Mouse (Mus musculus): ENCODE measurements at regions not wholly inside any gene's neighbourhood (a gene's known extent, or its start where the extent isn't known, plus 50 kb on each side); places are given as distances from the start of the nearest gene placed in this dataset.

DNA sequence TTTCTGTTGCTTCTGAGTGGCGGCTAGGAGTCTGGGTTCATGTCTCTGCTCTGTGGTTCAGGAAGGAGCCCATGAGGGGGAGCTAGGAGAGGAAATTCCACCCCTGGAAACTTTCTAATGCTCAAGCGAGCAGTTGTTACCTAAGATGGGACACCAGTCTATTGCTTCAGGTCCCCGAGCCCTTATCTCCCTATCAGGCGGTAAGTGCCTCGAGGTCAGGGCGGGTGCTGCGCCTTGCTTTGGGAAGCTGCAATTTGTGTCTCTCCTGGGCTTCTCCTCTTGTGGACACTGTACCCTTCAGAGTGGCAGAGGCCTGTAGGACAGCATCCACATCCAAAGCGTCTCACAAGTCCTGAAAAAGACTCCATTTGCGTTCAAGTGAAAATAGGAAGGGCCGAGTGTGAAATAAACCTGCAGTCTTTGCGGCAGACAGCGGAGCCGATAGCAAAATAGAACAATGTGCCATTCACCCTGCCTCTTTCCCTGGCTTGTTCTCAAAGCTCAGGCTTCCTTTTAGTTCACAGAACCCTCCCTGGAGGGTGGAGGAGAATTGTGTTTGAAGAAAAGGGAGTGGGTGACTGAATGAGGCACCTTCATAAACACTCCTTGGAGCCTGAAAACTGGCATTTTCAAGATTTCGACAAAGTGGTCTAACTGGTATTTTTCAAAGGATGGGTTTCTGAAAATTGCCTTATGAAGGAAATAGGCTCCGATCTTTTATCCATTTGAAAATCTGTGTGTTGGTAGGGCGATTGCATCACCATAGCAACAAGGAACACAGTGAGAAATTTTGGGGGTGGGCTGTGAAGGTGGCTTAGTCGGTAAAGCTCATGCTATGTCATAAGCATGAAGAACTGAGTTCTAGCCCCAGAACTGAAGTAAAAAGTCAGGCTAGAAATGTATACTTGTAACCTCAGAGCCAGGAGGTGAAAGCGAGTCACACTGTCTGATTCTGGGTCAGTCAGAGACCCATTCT, 87.2 kb upstream of the Cxcr4 start:
- no peak for DNase-seq (ENCODE audit: low read depth, low spot score)

GRCm38 (mm10) chr1:128675538-128675937, 83.4 kb upstream of the Cxcr4 start:
- DNase-seq (ENCODE audit: low read depth, low spot score): no peak

DNA sequence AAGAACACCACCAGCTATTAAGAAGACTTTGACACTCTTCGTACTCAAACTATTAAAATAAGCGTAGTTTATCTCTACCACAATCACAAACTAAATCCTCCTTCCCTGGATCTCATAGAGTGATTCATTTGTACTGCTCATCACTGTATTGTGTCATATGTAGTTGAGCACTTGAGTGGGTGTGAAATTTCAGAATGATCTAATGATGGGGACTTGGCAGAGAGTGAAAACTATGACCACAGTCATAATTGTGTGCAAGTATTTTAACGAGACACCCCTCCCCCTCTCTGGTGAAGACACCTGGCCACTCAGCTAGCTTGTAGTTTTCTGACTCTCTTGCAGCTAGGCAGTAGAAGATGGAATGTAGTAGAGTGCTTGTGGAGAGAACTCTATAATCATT, 80.2 kb upstream of the Cxcr4 start:
- no peak for DNase-seq (ENCODE audit: low read depth, low spot score)

DNA sequence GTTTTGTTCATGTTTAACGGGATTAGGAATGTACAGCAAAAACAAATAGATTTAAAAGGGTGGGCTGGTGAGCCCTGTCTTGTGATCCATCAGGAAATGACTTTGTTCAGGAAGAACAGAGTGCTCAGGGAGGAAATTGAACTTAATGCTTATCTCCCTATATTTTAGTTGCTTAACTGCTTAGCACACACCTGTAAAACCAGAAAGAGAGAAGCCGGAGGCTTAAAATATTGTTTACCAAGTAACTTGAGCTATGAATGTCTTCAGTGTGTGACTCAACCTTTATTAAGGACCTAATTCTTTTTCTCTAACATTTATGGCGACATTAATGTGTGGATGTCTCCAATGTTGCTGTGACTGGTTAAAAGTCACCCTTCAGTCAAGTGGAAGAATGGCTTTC, 79.4 kb upstream of the Cxcr4 start:
- no peak for DNase-seq (ENCODE audit: low read depth, low spot score)

DNA sequence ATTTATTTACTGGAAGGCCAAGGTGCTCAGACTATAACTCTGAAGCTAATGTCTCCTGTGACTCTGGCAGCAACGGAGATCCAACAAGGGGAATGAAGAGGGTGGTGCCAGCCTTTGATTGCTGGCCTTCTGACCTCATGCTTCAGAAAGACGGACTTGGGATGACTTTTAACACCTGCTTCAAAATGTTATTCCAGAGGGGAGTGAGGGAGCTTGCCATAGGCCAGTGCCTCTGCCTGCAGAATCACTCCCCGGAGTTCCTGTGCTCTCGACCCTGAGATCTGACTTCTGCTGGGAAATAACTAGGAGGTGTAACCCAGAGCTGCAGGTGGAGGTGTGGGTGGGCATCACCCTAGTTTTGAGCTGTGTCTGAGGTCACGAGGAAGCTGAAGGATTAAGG, 78.9 kb upstream of the Cxcr4 start:
- no peak for DNase-seq (ENCODE audit: low read depth, low spot score)

DNA sequence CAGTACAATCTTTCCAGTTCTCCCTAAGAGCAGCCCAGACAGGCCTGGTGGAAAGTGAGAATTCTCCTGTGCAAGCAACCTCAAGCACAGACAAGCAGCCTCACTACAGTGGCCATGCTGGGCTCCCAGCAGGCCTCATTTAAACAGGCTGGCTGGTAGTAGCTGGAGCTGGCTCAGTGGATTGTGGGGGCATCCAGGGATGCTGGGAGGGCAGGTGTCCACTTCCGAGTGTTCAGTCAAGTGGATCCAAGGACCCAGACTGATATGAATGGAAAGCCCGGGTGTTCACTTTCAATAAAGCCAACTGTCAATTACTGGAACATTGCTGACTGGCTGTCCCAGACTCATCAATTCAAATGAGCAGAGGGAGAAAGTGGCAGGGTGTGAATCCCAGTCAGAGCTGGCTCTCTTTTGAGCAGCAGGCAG, 77.2 kb upstream of the Cxcr4 start:
- DNase-seq (ENCODE audit: low read depth, low spot score): no peak

DNA sequence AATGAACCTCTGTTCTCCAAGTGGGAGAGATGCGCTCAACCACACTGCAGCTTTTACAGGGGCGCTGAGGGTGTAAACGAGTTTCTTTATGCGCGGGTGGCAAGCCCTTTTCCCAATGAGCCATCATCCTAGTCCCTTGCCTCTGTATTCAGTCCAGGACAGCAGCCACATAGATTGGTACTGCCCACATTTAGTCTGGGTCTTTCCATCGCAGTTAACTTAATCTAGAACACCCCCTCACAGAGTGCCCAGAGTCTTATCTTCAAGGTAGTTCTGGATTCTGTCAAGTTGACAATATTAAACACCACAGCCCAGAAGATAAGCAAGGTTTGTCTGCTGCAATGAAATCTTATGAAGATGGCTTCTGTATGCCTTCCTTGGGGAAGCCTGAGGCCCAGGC, 76.6 kb upstream of the Cxcr4 start:
- no peak for DNase-seq (ENCODE audit: low read depth, low spot score)

DNA sequence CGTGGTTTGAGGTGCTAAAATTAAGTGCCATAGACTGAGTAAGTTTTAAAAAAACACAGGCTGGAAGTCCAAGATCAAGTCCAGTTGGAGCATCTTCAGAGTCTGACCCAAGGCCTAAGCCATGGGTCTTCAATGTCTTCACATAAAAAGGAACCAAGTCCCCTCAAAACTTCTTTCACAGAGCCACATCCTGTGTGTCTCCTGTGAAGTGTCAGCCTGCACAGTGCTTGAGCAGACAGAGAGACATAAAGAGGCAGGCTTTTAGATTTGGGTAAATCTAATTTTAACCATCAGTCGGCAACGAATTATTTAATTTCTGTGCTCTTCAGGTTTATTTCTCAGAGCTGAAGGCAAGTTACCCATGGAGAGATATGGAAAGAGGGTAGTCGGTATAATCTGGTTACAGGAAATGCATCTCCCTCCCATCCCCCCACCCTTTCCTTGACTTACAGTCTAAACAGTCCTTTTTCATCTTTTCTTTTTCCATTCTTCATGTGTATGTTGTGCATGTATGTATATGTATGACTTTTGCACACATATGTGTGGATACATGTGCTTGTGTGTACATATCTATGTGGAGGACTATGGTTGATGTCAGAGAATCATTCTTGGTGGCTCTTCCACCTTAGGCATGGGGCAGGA, 75.1 kb upstream of the Cxcr4 start:
- DNase-seq (ENCODE audit: low read depth, low spot score): no peak

DNA sequence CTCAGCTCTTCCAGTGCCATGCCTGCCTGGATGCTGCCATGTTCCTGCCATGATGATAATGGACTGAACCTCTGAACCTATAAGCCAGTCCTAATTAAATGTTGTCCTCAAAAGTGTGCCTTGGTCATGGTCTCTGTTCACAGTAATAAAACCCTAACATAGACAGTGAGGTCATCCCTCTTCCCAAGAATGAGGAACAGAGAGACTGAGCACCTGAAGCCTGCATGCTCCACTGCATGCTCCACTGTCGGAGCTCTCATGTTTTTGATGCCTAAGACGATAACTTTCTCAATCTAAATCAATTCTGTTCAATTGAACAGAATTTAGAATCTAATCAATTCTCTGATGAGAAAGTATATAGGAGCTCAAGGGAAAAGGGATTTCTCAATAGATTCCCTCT, 71.1 kb upstream of the Cxcr4 start:
- DNase-seq (ENCODE audit: low read depth, low spot score): no peak

DNA sequence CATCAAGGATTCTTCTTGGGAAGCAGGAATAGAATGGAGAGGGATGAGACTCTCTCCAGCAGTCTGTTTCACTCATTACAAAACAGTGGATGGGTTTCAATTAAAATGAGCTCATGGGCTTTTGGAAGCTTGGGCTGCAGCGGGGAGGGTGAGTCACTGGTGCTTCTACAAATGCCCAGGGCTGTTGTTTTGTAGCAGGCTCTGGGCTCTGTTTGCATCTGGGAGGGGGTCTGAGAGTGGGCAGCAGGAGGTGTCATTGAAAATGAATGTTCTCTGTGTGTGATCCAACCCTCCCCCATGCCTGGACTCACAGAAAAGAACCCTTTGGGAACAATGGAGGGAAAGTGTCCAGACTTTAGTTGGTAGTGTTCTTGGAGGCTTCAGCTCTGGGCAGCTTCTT, 67.8 kb upstream of the Cxcr4 start:
- no peak for DNase-seq (ENCODE audit: low read depth, low spot score)

GRCm38 (mm10) chr1:128658802-128659201, 66.7 kb upstream of the Cxcr4 start:
- no peak for DNase-seq (ENCODE audit: low read depth, low spot score)

GRCm38 (mm10) chr1:128654099-128654862, 62.2 kb upstream of the Cxcr4 start:
- no peak for DNase-seq (ENCODE audit: low read depth, low spot score)

- no peak for DNase-seq (ENCODE audit: low read depth, low spot score)
Observed at GRCm38 (mm10) chr1:128650596-128650995, 58.5 kb upstream of the Cxcr4 start.

DNA sequence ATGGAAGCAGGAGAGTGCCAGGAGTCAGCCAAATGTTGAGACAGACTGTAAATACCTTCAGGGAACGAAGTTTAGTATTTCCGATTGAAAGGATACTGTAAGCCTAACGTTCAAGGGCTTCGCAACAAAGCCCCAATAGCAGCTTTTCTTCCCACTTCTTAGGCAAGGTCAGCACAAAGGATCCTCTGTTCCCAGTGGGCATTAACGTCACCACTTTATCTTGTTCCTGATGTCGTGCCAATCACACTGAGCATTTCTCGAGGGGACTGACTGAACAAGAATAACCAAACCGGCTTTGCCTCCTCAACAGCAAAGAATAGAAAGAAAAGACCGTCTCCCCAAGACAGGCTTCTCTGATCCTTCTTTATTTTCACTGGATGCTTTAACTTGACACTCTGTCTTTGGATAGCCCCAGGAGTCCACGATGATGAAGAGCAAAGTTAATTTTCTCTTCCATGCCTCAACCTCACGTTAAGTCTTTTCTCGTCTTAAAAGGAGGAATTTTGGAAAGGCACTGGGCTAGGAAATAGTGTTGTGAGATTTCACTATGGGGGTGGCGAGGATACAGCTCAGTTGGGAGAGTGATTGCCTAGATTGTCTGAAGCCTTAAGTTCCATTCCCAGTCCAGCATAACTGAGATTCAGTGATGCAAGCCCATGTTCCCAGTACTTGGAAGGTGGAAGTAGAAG, 57.5 kb upstream of the Cxcr4 start:
- DNase-seq (ENCODE audit: low read depth, low spot score): no peak

DNA sequence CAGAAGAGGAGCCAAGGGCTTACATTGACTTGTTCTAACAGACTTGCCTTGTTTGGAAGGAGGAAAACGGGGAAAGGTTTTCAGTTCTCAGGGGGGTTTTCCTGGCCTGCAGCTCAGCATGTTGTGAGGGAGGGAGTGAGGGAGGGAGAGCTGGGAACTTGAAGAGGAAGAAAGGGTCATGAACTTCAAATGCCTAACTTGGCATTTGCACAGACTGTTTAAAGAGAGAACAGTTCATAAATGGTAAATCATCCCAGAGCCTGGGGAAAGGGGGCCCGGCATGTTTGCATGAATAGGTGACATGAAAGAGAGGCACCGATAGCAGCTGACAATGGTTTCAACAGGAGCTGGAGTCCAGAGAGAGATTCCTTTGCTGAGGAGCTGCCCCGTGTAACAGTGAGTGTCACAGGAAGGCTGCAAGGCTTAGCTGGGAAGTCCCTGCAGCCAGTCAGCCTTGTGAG, 51.3 kb upstream of the Cxcr4 start:
- no peak for DNase-seq (ENCODE audit: low read depth, low spot score)

GRCm38 (mm10) chr1:128642212-128642611, 50.1 kb upstream of the Cxcr4 start:
- DNase-seq (ENCODE audit: low read depth, low spot score): no peak
